Mouse (Mus musculus): Measurements from ENCODE around the gene Slc17a3.

DNA sequence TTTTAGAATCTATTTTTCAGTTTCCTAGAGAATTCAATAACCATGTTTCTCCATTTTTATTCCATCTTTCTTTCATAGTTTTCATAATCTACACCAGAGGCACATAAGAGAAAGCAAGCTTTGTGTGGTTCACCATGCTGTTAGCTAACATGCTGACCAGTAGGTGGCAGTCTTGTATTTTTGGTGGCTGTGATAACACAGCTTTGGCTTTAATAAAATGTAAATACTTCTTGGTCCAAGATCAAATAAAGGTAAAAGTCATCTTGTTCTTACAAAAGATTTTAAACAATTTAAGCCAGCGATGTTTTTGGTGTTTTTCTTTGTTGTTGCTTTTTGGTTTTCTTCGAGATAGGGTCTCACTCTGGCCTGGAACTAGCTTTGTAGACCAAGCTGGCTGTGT, 46.7 kb upstream of the Slc17a3 start:
- TF ChIP-seq CTCF (IDR thresholded peaks at IDR 0.05; ENCODE audit: borderline replicate concordance, control insufficient read depth, extremely low read depth, insufficient read depth, low read length, poor library complexity), result no peak
- no peak for TF ChIP-seq POLR2A (IDR thresholded peaks at IDR 0.05; ENCODE audit: control insufficient read depth, extremely low read depth, insufficient read depth, low read length, poor library complexity)
